Mouse (Mus musculus): ENCODE data around the gene Fcho2. TPM values are rescaled to one million over a fixed set of nuclear protein-coding genes. Genes with fewer than 3 reads are reported as not detected.

The Fcho2 gene
- polyA plus RNA-seq, 1 experiment from 2014 or later, result 26.9 TPM

DNA sequence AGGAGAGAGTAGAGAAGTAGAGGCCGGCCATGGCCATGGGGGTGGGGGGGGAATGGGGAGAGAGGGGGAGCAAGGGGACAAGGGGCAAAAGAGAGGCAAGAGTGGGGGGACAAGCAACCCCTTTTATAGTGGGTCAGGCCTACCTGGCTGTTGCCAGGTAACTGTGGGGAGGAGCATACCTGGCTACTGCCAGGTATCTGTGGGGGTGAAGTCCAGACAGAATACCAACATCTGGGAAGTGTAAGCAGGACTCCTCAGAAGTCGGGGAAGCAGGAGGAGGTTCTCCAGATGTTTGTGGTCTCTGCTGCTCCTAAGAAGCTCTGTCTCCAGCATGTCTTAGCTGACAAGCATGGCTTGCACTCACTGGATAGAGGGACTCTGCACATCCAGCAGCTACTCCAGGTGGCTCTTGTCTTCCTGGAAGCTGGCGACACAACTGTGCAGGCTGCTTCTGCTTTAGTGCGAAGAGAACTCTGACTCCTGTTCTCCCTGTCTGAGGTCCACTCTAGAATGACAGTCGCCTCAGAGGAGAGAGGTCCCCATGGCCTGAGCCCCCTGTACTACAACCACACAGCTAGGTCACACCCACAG, 134.7 kb downstream of the Fcho2 start:
- WGBS, result 91% methylated on average over 5 of the region's 5 CpGs
- Histone ChIP-seq H3K4me1 (peaks cover 6% of the 10 kb centered on the region; the same call in 1 of the 2 replicates), H3K27ac (replicated peaks) (no peak overlapping the region), H3K9me3 (replicated peaks) (no peaks in the 10 kb centered on the region), H3K36me3 (no peaks in the 10 kb centered on the region), H3K4me3 (no peak overlapping the region), H3K27me3 (ENCODE audit: low read depth, poor library complexity, severe bottlenecking) (no peaks in the 10 kb centered on the region)
- DNase-seq (ENCODE audit: low spot score), result no peak

- 53% methylated on average over 4 of the region's 4 CpGs for WGBS
- Histone ChIP-seq H3K4me3 (no peak overlapping the region), H3K9me3 (replicated peaks) (no peaks in the 10 kb centered on the region), H3K27ac (replicated peaks) (no peak overlapping the region), H3K27me3 (ENCODE audit: low read depth, poor library complexity, severe bottlenecking) (no peaks in the 10 kb centered on the region), H3K36me3 (no peaks in the 10 kb centered on the region), H3K4me1 (peaks cover 6% of the 10 kb centered on the region; the same call in 1 of the 2 replicates)
- DNase-seq (ENCODE audit: low spot score), result no peak
Measured at GRCm38 (mm10) chr13:98679631-98680041, 135.6 kb downstream of the Fcho2 start.

- Histone ChIP-seq H3K4me1 (peaks cover 6% of the 10 kb centered on the region; the same call in 1 of the 2 replicates), H3K9me3 (replicated peaks) (no peaks in the 10 kb centered on the region), H3K27me3 (ENCODE audit: low read depth, poor library complexity, severe bottlenecking) (no peaks in the 10 kb centered on the region), H3K36me3 (no peaks in the 10 kb centered on the region), H3K4me3 (no peak overlapping the region), H3K27ac (replicated peaks) (no peak overlapping the region)
- no peak for DNase-seq (ENCODE audit: low spot score)
- WGBS, result 79% methylated on average over 1 of the region's 1 CpGs
Measured at GRCm38 (mm10) chr13:98679230-98679629, 136.0 kb downstream of the Fcho2 start.

DNA sequence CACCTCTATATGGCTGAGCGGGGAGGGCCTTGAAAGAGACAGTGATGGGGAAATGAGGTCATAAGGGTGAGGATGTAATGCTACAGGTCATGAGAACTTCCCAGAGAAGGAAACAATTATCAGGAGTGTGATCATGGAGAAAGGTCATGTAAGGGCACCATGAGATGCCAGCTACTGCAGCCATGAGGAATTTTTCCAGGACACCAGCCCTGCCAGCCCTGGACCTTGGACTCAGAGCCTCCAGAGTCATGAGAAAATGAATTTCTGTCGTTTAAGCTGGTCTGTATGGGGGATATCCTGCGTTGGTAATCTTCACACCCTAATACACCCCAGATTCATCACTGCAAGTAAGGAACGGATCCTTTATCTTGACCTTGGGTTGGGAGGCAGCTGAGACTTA, 141.3 kb downstream of the Fcho2 start:
- no peak overlapping the region for H3K4me3 ChIP-seq
- H3K36me3 ChIP-seq, result no peaks in the 10 kb centered on the region
- no peak overlapping the region for H3K27ac ChIP-seq (replicated peaks)
- H3K27me3 ChIP-seq (ENCODE audit: low read depth, poor library complexity, severe bottlenecking), result no peaks in the 10 kb centered on the region
- no peaks in the 10 kb centered on the region for H3K4me1 ChIP-seq
- 86% methylated on average over 4 of the region's 4 CpGs for WGBS
- no peaks in the 10 kb centered on the region for H3K9me3 ChIP-seq (replicated peaks)
- DNase-seq (ENCODE audit: low spot score), result no peak

Other genes with a start within 250 kb of the Fcho2 start
- 0.05 TPM in 1 of 2 replicates, not detected in the other for gene Tmem174, start 178.0 kb downstream of the Fcho2 start, polyA plus RNA-seq (2016; fragmentation: Nextera tagmentation; extraction: Ambion mirVana)
- not detected in 2 replicates for gene Tmem171, start 120.6 kb downstream of the Fcho2 start, polyA plus RNA-seq (2016; fragmentation: Nextera tagmentation; extraction: Ambion mirVana)
- 75.1 and 75.7 TPM in 2 replicates for gene Tnpo1, start 110.9 kb upstream of the Fcho2 start, polyA plus RNA-seq (2016; fragmentation: Nextera tagmentation; extraction: Ambion mirVana)
- gene 1700024P04Rik, start 169.1 kb upstream of the Fcho2 start, polyA plus RNA-seq (2016; fragmentation: Nextera tagmentation; extraction: Ambion mirVana), result not detected in 2 replicates

Data from midbrain, embryonic 10.5 days (tissue).